Mouse (Mus musculus) thymus, postnatal 10 days (tissue): ENCODE data around the gene Ambra1.

ENCODE experiments used
- DNase-seq, 2 experiments: peaks; one replicate each; pipeline ENCODE4 v3.0.0; 2021; ENCODE audit warnings: low spot score in 2 of 2

The Ambra1 gene

GRCm38 (mm10) chr2:91934826-91935525, 205.0 kb downstream of the Ambra1 start:
- DNase-seq, result no peak

- DNase-seq, result no peak
These were observed 206.2 kb downstream of the Ambra1 start for GRCm38 (mm10) chr2:91936154-91936553.

GRCm38 (mm10) chr2:91939303-91939935, 209.5 kb downstream of the Ambra1 start:
- no peak for DNase-seq

GRCm38 (mm10) chr2:91942356-91942755, 212.4 kb downstream of the Ambra1 start:
- DNase-seq, result no peak

- DNase-seq, result peak; percentile 80 to 93
These were observed 214.4 kb downstream of the Ambra1 start for GRCm38 (mm10) chr2:91944170-91944950.

- peak in 1 of 2 experiments; percentile 16 for DNase-seq
These were observed 215.5 kb downstream of the Ambra1 start, which contains the start of gene Gm9821 for GRCm38 (mm10) chr2:91945483-91945882. Gene Gm9821 (plus strand): TSS chr2:91945703.

GRCm38 (mm10) chr2:91946836-91947235, 216.9 kb downstream of the Ambra1 start:
- no peak for DNase-seq

GRCm38 (mm10) chr2:91947397-91948150, 217.6 kb downstream of the Ambra1 start:
- DNase-seq, result no peak

GRCm38 (mm10) chr2:91948151-91948509, 218.2 kb downstream of the Ambra1 start:
- no peak for DNase-seq

GRCm38 (mm10) chr2:91948792-91949241, 218.9 kb downstream of the Ambra1 start:
- DNase-seq, result no peak

GRCm38 (mm10) chr2:91949411-91950274, 219.7 kb downstream of the Ambra1 start:
- peak; percentile 39 for DNase-seq

GRCm38 (mm10) chr2:91950275-91951085, 220.5 kb downstream of the Ambra1 start:
- peak; percentile 71 to 72 for DNase-seq

- no peak for DNase-seq
These were observed 223.9 kb downstream of the Ambra1 start for GRCm38 (mm10) chr2:91953825-91954224.

- DNase-seq, result no peak
These were observed 225.2 kb downstream of the Ambra1 start for GRCm38 (mm10) chr2:91955121-91955591.

GRCm38 (mm10) chr2:91955875-91956274, 225.9 kb downstream of the Ambra1 start:
- no peak for DNase-seq

- DNase-seq, result peak; percentile 72 to 78
These were observed 227.2 kb downstream of the Ambra1 start for GRCm38 (mm10) chr2:91957096-91957495.

GRCm38 (mm10) chr2:91958049-91958448, 228.1 kb downstream of the Ambra1 start:
- no peak for DNase-seq

GRCm38 (mm10) chr2:91958701-91959457, 228.9 kb downstream of the Ambra1 start:
- DNase-seq, result peak; percentile 65 to 78
